Mouse (Mus musculus) heart, postnatal 36 days (tissue): ENCODE measurements at regions not wholly inside any gene's neighbourhood (a gene's known extent, or its start where the extent isn't known, plus 50 kb on each side); places are given as distances from the start of the nearest gene placed in this dataset.

ENCODE experiments used
- DNase-seq, 2 experiments: peaks; one replicate each; pipeline ENCODE4 v3.0.0; 2021 to 2022
- intact Hi-C: fragments of 180-260 bp; cut with DNase I; formaldehyde crosslinking; loops from one replicate; pipeline ENCODE4 v1.15.1; 2025

DNA sequence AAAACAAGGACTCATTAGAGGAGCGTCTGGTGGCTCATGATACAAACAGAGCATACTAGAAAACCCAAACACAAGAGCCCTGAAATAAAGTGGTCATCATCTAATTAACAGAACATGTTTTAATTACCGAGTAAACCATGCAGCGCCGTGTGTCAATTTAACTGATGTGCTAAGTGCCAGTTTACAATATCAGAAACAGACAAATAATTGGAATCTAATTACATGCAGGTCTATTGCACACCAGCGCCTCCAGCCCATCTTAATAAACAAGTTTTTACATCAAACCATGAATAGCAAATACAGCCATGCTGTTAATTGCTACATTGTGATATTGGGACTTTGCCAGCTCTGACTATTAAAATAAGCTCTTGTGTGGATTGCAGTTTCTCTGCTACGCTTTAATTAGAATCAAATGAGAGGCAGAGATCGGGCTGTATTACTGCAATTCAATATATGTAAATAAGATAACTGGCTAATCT, 425.3 kb upstream of the Gm765 start:
- no peak for DNase-seq
- intact Hi-C loops = no loop called here

- DNase-seq = no peak
- intact Hi-C loops = no loop called here
Observed at GRCm38 (mm10) chr6:98754487-98754886, 411.9 kb upstream of the Gm765 start.

DNA sequence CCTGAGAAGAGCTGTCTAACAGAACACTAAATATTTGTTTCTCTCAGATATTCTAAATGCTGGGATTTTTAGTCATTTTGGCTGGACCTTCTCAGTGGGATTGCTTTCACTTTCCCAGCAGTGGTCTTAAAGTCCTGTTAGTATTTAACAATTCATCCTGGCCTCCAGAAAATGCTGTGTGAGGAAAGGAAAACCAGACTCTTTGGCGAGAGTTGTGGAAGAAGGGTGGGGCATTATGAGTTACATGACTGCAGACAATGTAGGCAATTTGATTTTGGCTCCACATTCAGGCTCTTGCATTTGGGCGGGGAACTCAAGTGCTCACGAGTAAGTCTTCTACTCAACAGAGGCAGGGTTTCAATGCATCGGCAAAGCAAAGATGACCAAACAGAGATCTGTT, 406.1 kb upstream of the Gm765 start:
- no peak for DNase-seq
- intact Hi-C loops = no loop called here

- DNase-seq = no peak
- intact Hi-C loops = no loop called here
Observed at GRCm38 (mm10) chr6:98746976-98747375, 404.4 kb upstream of the Gm765 start.

DNA sequence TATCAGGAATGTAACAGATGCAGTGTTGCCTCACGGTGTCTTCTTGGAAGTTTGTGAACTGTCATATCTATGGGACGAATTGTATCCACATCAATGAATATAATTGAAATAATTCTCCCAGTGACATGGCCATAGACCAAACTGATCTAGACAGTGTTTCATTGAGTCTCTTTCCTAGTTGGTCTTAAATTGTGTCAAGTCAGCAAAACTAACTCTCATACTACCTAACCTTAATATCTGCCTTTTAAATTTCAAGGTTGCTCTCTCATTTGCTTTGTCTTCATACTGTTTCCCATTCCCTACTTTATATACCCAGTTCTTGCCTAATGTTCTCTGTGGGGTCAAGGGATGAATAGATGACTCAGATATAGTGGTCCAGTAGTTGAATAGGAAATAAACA, 397.9 kb upstream of the Gm765 start:
- intact Hi-C loops = no loop called here
- DNase-seq = no peak

- no peak for DNase-seq
- intact Hi-C loops = no loop called here
Observed at GRCm38 (mm10) chr6:98731010-98731530, 388.5 kb upstream of the Gm765 start.

DNA sequence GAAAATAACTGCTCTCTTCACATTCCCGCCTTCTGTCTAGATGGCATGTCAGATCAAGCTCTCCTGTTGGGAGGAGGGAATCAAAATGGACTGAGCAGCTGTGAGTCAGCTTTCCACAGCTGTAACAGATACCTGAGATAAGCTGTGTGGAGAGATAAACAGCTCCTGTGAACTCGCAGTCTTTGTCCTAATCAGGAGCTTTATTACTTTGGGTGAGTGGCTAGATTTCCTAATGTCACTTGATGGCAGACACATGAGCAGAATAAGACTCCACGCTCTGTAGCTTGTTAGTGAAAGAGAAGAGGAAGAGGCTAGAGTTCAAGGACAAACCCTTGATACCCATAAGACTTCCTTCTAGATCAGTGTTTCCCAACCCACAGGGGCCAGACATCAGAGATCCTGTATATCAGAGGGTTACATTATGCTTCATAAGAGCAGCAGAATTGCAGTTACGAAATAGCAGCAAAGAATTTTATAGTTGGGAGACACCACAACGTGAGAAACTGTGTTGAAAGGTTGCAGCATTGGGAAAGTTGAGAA, 384.1 kb upstream of the Gm765 start:
- DNase-seq = no peak
- intact Hi-C loops = no loop called here

DNA sequence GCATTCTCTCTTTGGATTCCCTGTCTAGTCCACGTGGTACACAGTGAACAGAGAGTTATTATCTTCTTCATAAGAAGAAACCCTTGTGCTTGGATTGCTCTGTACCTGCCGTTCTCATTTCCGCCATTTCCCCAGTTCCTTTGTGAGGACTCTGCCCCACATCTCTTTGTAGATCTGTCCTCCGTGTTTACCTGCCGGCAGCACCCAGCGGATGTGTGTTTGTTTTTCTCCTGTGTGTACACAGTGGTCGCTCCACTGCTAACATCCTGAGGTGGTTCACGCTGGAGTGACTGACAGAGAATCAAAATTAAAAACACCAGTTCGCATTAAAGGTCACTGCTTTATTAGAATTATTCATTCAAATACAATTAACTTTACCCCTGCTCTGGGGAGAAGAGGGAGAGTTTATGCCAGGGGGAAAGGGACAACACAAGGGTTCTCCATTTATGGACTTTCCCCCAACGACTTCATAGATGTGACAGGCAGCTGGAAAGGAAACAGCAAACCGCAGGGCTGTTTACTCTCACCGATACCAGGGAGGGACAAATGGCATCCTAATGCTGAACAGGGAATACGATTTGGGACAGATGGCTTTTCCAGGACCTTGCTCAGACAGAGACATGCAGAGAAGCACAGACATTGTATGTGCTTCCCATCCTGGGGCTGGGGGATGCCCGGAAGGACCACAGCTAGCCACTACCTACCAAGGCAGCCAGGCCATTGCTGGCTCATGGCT, 362.5 kb upstream of the Gm765 start:
- intact Hi-C loops = no loop called here
- no peak for DNase-seq

- DNase-seq = no peak
- intact Hi-C loops = no loop called here
Observed at GRCm38 (mm10) chr6:98697571-98697970, 355.0 kb upstream of the Gm765 start.

DNA sequence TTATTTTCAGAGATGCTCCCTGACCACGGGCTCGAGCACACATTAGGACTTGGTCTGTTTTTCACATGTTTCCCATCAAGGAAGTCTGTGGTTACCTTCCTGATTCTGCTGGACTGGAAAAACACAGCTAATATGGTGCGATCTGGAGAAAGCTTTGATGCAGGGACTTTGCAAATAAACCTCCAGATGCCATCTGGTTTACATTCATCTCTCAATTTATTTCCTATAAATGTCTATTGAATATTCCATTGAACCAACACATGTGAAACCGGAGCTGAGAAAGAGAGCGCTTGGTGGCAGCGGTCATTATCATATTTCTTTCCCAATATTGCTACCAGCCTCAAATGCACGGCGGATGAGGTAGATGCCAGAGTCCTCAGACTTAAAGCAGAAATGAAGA, 350.9 kb upstream of the Gm765 start:
- intact Hi-C loops = no loop called here
- DNase-seq = no peak

- intact Hi-C loops = no loop called here
- DNase-seq = no peak
Observed at GRCm38 (mm10) chr6:98690133-98690532, 347.6 kb upstream of the Gm765 start.

DNA sequence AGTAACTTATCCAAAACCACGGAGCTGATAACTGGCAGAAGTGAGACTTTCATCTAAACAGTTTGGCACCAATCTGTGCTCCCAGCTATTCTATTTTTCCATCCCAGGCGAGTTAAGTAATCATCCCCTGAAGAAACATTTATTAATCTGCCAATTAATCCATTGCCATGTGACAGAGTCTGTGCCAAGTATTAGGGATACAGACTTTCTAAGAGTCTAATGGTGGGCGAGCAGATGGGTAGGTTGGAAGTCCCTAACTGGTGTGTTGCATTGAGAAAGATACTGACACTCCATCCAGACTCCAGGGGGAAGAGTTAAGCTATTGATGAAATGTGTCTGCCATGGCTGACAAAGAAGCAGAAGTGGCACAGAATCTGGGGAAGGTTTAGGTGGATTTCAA, 346.8 kb upstream of the Gm765 start:
- no peak for DNase-seq
- intact Hi-C loops = no loop called here

- no peak for DNase-seq
- intact Hi-C loops = no loop called here
Observed at GRCm38 (mm10) chr6:98688624-98689023, 346.1 kb upstream of the Gm765 start.

- intact Hi-C loops = no loop called here
- DNase-seq = no peak
Observed at GRCm38 (mm10) chr6:98666388-98666989, 323.9 kb upstream of the Gm765 start.

DNA sequence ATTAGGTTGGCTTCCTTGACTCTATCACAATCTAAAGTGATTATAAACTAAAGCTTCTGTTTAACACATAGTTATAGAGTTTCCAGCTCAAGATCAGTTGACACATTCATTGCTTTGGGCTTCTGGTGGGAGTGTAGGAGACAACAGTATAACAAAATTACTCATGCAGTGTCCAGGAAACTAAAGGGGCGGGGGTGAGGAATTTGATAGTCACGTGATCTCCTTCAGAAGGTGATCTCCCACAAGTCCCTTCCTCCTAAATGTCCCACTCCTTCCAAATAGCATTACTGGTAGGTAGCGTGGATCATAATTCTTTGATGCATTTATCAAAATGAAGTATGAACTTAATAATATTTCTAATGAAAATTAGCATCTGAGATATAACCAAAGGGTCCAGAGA, 309.3 kb upstream of the Gm765 start:
- DNase-seq = no peak
- intact Hi-C loops = no loop called here

- intact Hi-C loops = no loop called here
- no peak for DNase-seq
Observed at GRCm38 (mm10) chr6:98651315-98651714, 308.8 kb upstream of the Gm765 start.

- DNase-seq = no peak
- intact Hi-C loops = no loop called here
Observed at GRCm38 (mm10) chr6:98640316-98640715, 297.8 kb upstream of the Gm765 start.

GRCm38 (mm10) chr6:98635816-98636215, 293.3 kb upstream of the Gm765 start:
- intact Hi-C loops = no loop called here
- DNase-seq = no peak

DNA sequence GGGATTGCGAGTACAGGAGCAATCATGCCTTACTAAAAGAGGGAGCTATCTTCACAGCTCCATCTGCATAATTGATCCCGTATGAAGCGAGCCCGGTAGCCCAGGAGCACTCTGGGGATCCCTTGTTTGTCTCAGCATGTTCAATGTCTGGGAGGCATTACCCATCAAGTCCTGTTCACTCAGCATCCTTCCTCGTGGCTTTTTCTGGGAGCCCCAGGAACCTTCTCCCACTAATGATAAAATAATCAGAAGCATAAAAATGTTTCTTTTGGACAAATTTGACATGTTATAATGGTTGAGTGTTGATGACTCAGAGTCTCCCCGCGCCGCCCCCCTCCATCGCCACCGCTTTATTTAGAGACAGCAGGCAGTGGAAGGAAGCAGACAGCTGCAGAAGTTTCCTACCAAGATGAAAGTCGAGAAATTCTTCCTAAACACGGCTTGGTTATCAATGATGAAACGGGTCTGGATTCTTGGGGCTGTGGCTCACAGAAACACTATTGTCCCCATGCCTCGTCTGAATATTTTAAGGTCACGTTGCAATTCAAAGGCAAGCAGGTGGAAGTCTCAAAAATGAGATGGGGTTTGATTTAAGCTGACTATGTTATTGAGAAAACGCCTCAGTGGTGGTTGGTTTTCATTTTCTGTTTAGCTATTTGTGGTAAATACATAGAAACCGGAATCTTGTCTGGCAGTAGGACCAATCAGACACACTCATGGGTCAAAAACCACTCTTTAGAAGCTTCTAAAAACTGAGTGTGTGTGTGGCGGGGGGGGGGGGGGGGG, 289.9 kb upstream of the Gm765 start:
- no peak for DNase-seq

GRCm38 (mm10) chr6:98631269-98631668, 288.7 kb upstream of the Gm765 start:
- DNase-seq = no peak
- intact Hi-C loops = no loop called here

More for the DNA sequence above, 289.9 kb upstream of the Gm765 start:
- intact Hi-C loops = no loop called here

DNA sequence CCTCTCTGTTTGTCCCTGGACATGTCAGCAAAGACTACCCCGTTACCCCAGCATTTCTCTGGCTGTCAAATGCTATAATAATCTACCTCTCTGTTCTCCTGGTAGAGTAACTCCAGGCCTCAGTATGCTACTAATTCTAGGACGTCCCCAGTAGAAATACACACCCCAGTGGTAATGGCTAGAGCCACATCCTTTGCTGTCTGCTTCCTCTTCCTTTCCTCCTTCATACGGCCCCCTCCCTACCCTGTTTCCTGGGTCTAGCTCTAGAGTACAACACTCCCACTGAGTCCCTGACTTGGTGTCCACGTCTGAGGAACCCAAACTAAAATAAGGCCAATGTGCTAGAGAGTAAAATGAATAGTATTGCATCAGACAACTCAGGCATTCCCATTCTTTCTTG, 287.1 kb upstream of the Gm765 start:
- intact Hi-C loops = no loop called here
- DNase-seq = no peak
